Mouse (Mus musculus) intestine, postnatal 0 days (tissue): ENCODE measurements around the gene Tead4. TPM values are rescaled to one million over a fixed set of nuclear protein-coding genes. Genes with fewer than 3 reads are reported as not detected.
A peak's percentile ranks its signal among the peaks of the same experiment; 100 is the strongest.

Experiments
- ATAC-seq: fragments of 200-750 bp; cut with Nextera tagmentation; 2 replicates; pipeline ENCODE4 v1.8.0; 2017; ENCODE audit warnings: mild to moderate bottlenecking, moderate TSS enrichment, moderate library complexity
- H3K27ac ChIP-seq: fragments of 300-500 bp; sonication (generic); 2 replicates; pipeline ENCODE4 v1.5.1; 2014; ENCODE audit warnings: mild to moderate bottlenecking, low read depth, low read length, moderate library complexity
- H3K27me3 ChIP-seq: fragments of 300-500 bp; sonication (generic); replicated peaks from 2 replicates; pipeline ENCODE4 v1.6.1; 2014; ENCODE audit warnings: low read length, mixed read lengths; ENCODE audit not compliant: control insufficient read depth, insufficient read depth
- H3K36me3 ChIP-seq: fragments of 300-500 bp; sonication (generic); 2 replicates; pipeline ENCODE4 v1.6.1; 2014; ENCODE audit warnings: mild to moderate bottlenecking, moderate library complexity; ENCODE audit not compliant: control insufficient read depth, insufficient read depth
- H3K4me1 ChIP-seq: fragments of 300-500 bp; sonication (generic); replicated peaks from 2 replicates; pipeline ENCODE4 v1.6.1; 2014; ENCODE audit warnings: antibody characterized with exemption, low read length, mixed read lengths; ENCODE audit not compliant: control insufficient read depth, insufficient read depth
- H3K4me2 ChIP-seq: fragments of 300-500 bp; sonication (generic); replicated peaks from 2 replicates; pipeline ENCODE4 v1.6.1; 2014; ENCODE audit warnings: low read depth, mild to moderate bottlenecking, moderate library complexity
- H3K4me3 ChIP-seq: fragments of 300-500 bp; sonication (generic); 2 replicates; pipeline ENCODE4 v1.5.1; 2014; ENCODE audit warnings: low read depth, low read length
- H3K9ac ChIP-seq: fragments of 300-500 bp; sonication (generic); 2 replicates; pipeline ENCODE4 v1.6.1; 2014; ENCODE audit warnings: mild to moderate bottlenecking, low read depth, low read length
- H3K9me3 ChIP-seq: fragments of 300-500 bp; sonication (generic); 2 replicates; pipeline ENCODE4 v1.6.1; 2016; ENCODE audit warnings: mixed run types; ENCODE audit not compliant: control insufficient read depth
- CTCF ChIP-seq: sonication (generic); IDR thresholded peaks from 2 replicates; pipeline ENCODE4 v1.5.1; 2016; ENCODE audit warnings: low read depth, mild to moderate bottlenecking, control low read depth, antibody characterized with exemption, moderate library complexity
- WGBS: fragments of 180-500 bp; shearing (Covaris S2); extraction: QIAGEN DNeasy Blood & Tissue Kit; methylation state at CpG from one replicate; pipeline ENCODE4 v1.1.7; 2014; 5-methylcytosine and 5-hydroxymethylcytosine counted together
- polyA plus RNA-seq: library from polyadenylated mRNA; unstranded; fragments of >200 nt; fragmentation: Nextera tagmentation; extraction: Ambion mirVana; gene quantifications from 2 replicates; pipeline ENCODE4 v1.2.1, GENCODE M21; 2015

Gene Tead4
- polyA plus RNA-seq, 1 experiment from 2014 or later = 1.5 TPM

GRCm38 (mm10) chr6:128200847-128201640 is 99.6 kb downstream of the Tead4 start:
- WGBS = 2% methylated on average over 20 of the region's 20 CpGs
- ATAC-seq = peak; percentile 15; the same call in 1 of the 2 replicates
- peak overlapping the region; percentile 96 for H3K4me2 ChIP-seq
- H3K27ac ChIP-seq = peak overlapping the region; percentile 50; the same call in 1 of the 2 replicates
- H3K4me3 ChIP-seq = peak overlapping the region; percentile 51
- no peaks in the 10 kb centered on the region for H3K27me3 ChIP-seq
- TF ChIP-seq CTCF = peak; percentile 78
- no peaks in the 10 kb centered on the region for H3K4me1 ChIP-seq
- H3K36me3 ChIP-seq = no peaks in the 10 kb centered on the region
- H3K9me3 ChIP-seq = no peaks in the 10 kb centered on the region
- 0 out of 2 replicates have a peak overlapping the region, but pooled peaks have one; percentile 34 for H3K9ac ChIP-seq

GRCm38 (mm10) chr6:128200116-128200846 is 100.3 kb downstream of the Tead4 start:
- no peaks in the 10 kb centered on the region for H3K27me3 ChIP-seq
- H3K36me3 ChIP-seq = no peaks in the 10 kb centered on the region
- H3K9ac ChIP-seq = peak overlapping the region; percentile 34
- 1% methylated on average over 54 of the region's 54 CpGs for WGBS
- peak overlapping the region; percentile 96 for H3K4me2 ChIP-seq
- ATAC-seq = peak; percentile 100
- H3K4me1 ChIP-seq = no peaks in the 10 kb centered on the region
- H3K27ac ChIP-seq = peak overlapping the region; percentile 50; the same call in 1 of the 2 replicates
- H3K4me3 ChIP-seq = peak overlapping the region; percentile 51
- H3K9me3 ChIP-seq = no peaks in the 10 kb centered on the region
- 0 out of 2 replicates have a peak, but pooled peaks have one; percentile 16 for TF ChIP-seq CTCF

GRCm38 (mm10) chr6:128183521-128183920 is 117.1 kb downstream of the Tead4 start:
- no peak overlapping the region for H3K4me2 ChIP-seq
- H3K9me3 ChIP-seq = no peaks in the 10 kb centered on the region
- peak; percentile 39 for TF ChIP-seq CTCF
- no peak overlapping the region for H3K9ac ChIP-seq
- H3K4me1 ChIP-seq = no peaks in the 10 kb centered on the region
- no peaks in the 10 kb centered on the region for H3K36me3 ChIP-seq
- 29% methylated on average over 2 of the region's 2 CpGs for WGBS
- no peaks in the 10 kb centered on the region for H3K27me3 ChIP-seq
- ATAC-seq = no peak
- H3K4me3 ChIP-seq = no peak overlapping the region
- H3K27ac ChIP-seq = no peak overlapping the region

GRCm38 (mm10) chr6:128181176-128181575 is 119.4 kb downstream of the Tead4 start:
- H3K9ac ChIP-seq = no peak overlapping the region
- 51% methylated on average over 5 of the region's 5 CpGs for WGBS
- no peak for TF ChIP-seq CTCF
- H3K4me1 ChIP-seq = no peaks in the 10 kb centered on the region
- H3K4me2 ChIP-seq = no peak overlapping the region
- H3K36me3 ChIP-seq = no peaks in the 10 kb centered on the region
- no peak for ATAC-seq
- H3K27me3 ChIP-seq = no peaks in the 10 kb centered on the region
- no peak overlapping the region for H3K4me3 ChIP-seq
- no peak overlapping the region for H3K27ac ChIP-seq
- no peaks in the 10 kb centered on the region for H3K9me3 ChIP-seq

GRCm38 (mm10) chr6:128179651-128180050 is 121.0 kb downstream of the Tead4 start:
- 100% methylated on average over 1 of the region's 1 CpGs for WGBS
- ATAC-seq = no peak
- H3K36me3 ChIP-seq = no peaks in the 10 kb centered on the region
- H3K4me2 ChIP-seq = no peak overlapping the region
- H3K9me3 ChIP-seq = no peaks in the 10 kb centered on the region
- no peak overlapping the region for H3K27ac ChIP-seq
- no peak for TF ChIP-seq CTCF
- no peaks in the 10 kb centered on the region for H3K27me3 ChIP-seq
- no peaks in the 10 kb centered on the region for H3K4me1 ChIP-seq
- H3K4me3 ChIP-seq = no peak overlapping the region
- H3K9ac ChIP-seq = no peak overlapping the region

GRCm38 (mm10) chr6:128179247-128179646 is 121.4 kb downstream of the Tead4 start:
- Histone ChIP-seq H3K36me3 (no peaks in the 10 kb centered on the region), H3K9ac (no peak overlapping the region), H3K4me1 (no peaks in the 10 kb centered on the region), H3K9me3 (no peaks in the 10 kb centered on the region), H3K27ac (no peak overlapping the region), H3K4me3 (no peak overlapping the region), H3K4me2 (no peak overlapping the region), H3K27me3 (no peaks in the 10 kb centered on the region)
- WGBS = 67% methylated on average over 5 of the region's 5 CpGs
- peak; percentile 46; the same call in 1 of the 2 replicates for TF ChIP-seq CTCF
- no peak for ATAC-seq
